Mouse (Mus musculus) stomach, embryonic 15.5 days (tissue): ENCODE results near the gene Pde7b. TPM values are rescaled to one million over a fixed set of nuclear protein-coding genes. Genes with fewer than 3 reads are reported as not detected.

Experiments
- ATAC-seq: fragments of 200-750 bp; cut with Nextera tagmentation; 2 replicates; pipeline ENCODE4 v1.8.0; 2017; ENCODE audit warnings: low read depth, moderate number of reproducible peaks, moderate TSS enrichment; ENCODE audit not compliant: insufficient read depth, low FRiP score
- H3K27ac ChIP-seq: fragments of 300-500 bp; sonication (generic); 2 replicates; pipeline ENCODE4 v1.5.1; 2015; ENCODE audit warnings: mild to moderate bottlenecking, inconsistent platforms
- H3K27me3 ChIP-seq: fragments of 300-500 bp; sonication (generic); replicated peaks from 2 replicates; pipeline ENCODE4 v1.6.1; 2015; ENCODE audit warnings: inconsistent platforms
- H3K36me3 ChIP-seq: fragments of 300-500 bp; sonication (generic); 2 replicates; pipeline ENCODE4 v1.6.1; 2015; ENCODE audit warnings: inconsistent platforms
- H3K4me1 ChIP-seq: fragments of 300-500 bp; sonication (generic); 2 replicates; pipeline ENCODE4 v1.6.1; 2015; ENCODE audit warnings: inconsistent platforms
- H3K4me2 ChIP-seq: fragments of 300-500 bp; sonication (generic); 2 replicates; pipeline ENCODE4 v1.6.1; 2015; ENCODE audit warnings: mild to moderate bottlenecking, inconsistent platforms
- H3K4me3 ChIP-seq: fragments of 300-500 bp; sonication (generic); replicated peaks from 2 replicates; pipeline ENCODE4 v1.5.1; 2015; ENCODE audit warnings: inconsistent platforms
- H3K9ac ChIP-seq: fragments of 300-500 bp; sonication (generic); 2 replicates; pipeline ENCODE4 v1.6.1; 2015; ENCODE audit warnings: inconsistent platforms
- H3K9me3 ChIP-seq: fragments of 300-500 bp; sonication (generic); 2 replicates; pipeline ENCODE4 v1.6.1; 2016; ENCODE audit warnings: inconsistent platforms
- WGBS: fragments of 180-500 bp; shearing (Covaris S2); methylation state at CpG from one replicate; pipeline ENCODE4 v1.1.7; 2015; 5-methylcytosine and 5-hydroxymethylcytosine counted together
- polyA plus RNA-seq: library from polyadenylated mRNA; unstranded; fragments of >200 nt; fragmentation: Nextera tagmentation; extraction: Ambion mirVana; gene quantifications from 2 replicates; pipeline ENCODE4 v1.2.1, GENCODE M21; 2015

Pde7b gene
- polyA plus RNA-seq, 1 experiment from 2014 or later = 3.9 TPM

- no peak overlapping the region for H3K9ac ChIP-seq
- H3K36me3 ChIP-seq = no peaks in the 10 kb centered on the region
- ATAC-seq = no peak
- no peaks in the 10 kb centered on the region for H3K27me3 ChIP-seq
- no peaks in the 10 kb centered on the region for H3K9me3 ChIP-seq
- no peak overlapping the region for H3K27ac ChIP-seq
- no peaks in the 10 kb centered on the region for H3K4me1 ChIP-seq
- H3K4me2 ChIP-seq = no peak overlapping the region
- no peak overlapping the region for H3K4me3 ChIP-seq
- 45% methylated on average over 8 of the region's 8 CpGs for WGBS
These were observed 245.4 kb downstream of the Pde7b start for GRCm38 (mm10) chr10:20479481-20479880.

GRCm38 (mm10) chr10:20478456-20478855 is 246.4 kb downstream of the Pde7b start:
- Histone ChIP-seq H3K4me2 (no peak overlapping the region), H3K9me3 (no peaks in the 10 kb centered on the region), H3K27me3 (no peaks in the 10 kb centered on the region), H3K4me3 (no peak overlapping the region), H3K9ac (no peak overlapping the region), H3K4me1 (no peaks in the 10 kb centered on the region), H3K27ac (no peak overlapping the region), H3K36me3 (no peaks in the 10 kb centered on the region)
- 71% methylated on average over 8 of the region's 8 CpGs for WGBS
- ATAC-seq = no peak

- Histone ChIP-seq H3K36me3 (no peaks in the 10 kb centered on the region), H3K9me3 (no peaks in the 10 kb centered on the region), H3K9ac (no peak overlapping the region), H3K27me3 (no peaks in the 10 kb centered on the region), H3K4me3 (no peak overlapping the region), H3K4me1 (no peaks in the 10 kb centered on the region), H3K27ac (no peak overlapping the region), H3K4me2 (no peak overlapping the region)
- WGBS = 59% methylated on average over 7 of the region's 7 CpGs
- no peak; the same call in 1 of the 2 replicates for ATAC-seq
These were observed 250.0 kb downstream of the Pde7b start for GRCm38 (mm10) chr10:20474831-20475230.

GRCm38 (mm10) chr10:20474036-20474435 is 250.8 kb downstream of the Pde7b start:
- no peaks in the 10 kb centered on the region for H3K9me3 ChIP-seq
- H3K27ac ChIP-seq = no peak overlapping the region
- 62% methylated on average over 9 of the region's 9 CpGs for WGBS
- no peak overlapping the region for H3K4me3 ChIP-seq
- H3K4me1 ChIP-seq = no peaks in the 10 kb centered on the region
- ATAC-seq = no peak
- no peaks in the 10 kb centered on the region for H3K27me3 ChIP-seq
- H3K9ac ChIP-seq = no peak overlapping the region
- no peak overlapping the region for H3K4me2 ChIP-seq
- no peaks in the 10 kb centered on the region for H3K36me3 ChIP-seq

- H3K9me3 ChIP-seq = no peaks in the 10 kb centered on the region
- H3K27me3 ChIP-seq = no peaks in the 10 kb centered on the region
- ATAC-seq = no peak
- H3K36me3 ChIP-seq = no peaks in the 10 kb centered on the region
- no peak overlapping the region for H3K4me3 ChIP-seq
- H3K9ac ChIP-seq = no peak overlapping the region
- whole genome bisulfite sequencing = 93% methylated on average over 5 of the region's 5 CpGs
- no peaks in the 10 kb centered on the region for H3K4me1 ChIP-seq
- no peak overlapping the region for H3K27ac ChIP-seq
- no peak overlapping the region for H3K4me2 ChIP-seq
These were observed 251.4 kb downstream of the Pde7b start for GRCm38 (mm10) chr10:20473505-20473904.

- no peaks in the 10 kb centered on the region for H3K36me3 ChIP-seq
- H3K27ac ChIP-seq = no peak overlapping the region
- H3K4me3 ChIP-seq = no peak overlapping the region
- ATAC-seq = no peak
- no peaks in the 10 kb centered on the region for H3K9me3 ChIP-seq
- H3K9ac ChIP-seq = no peak overlapping the region
- no peaks in the 10 kb centered on the region for H3K27me3 ChIP-seq
- no peak overlapping the region; the same call in none of the 2 replicates for H3K4me2 ChIP-seq
- WGBS = 52% methylated on average over 8 of the region's 8 CpGs
- H3K4me1 ChIP-seq = no peaks in the 10 kb centered on the region
These were observed 252.9 kb downstream of the Pde7b start for GRCm38 (mm10) chr10:20472007-20472406.

- H3K9me3 ChIP-seq = no peaks in the 10 kb centered on the region
- no peak overlapping the region for H3K4me3 ChIP-seq
- H3K4me2 ChIP-seq = no peak overlapping the region
- WGBS = 61% methylated on average over 3 of the region's 3 CpGs
- no peak overlapping the region for H3K27ac ChIP-seq
- no peaks in the 10 kb centered on the region for H3K27me3 ChIP-seq
- no peaks in the 10 kb centered on the region for H3K36me3 ChIP-seq
- no peak for ATAC-seq
- H3K9ac ChIP-seq = no peak overlapping the region
- no peaks in the 10 kb centered on the region for H3K4me1 ChIP-seq
These were observed 260.2 kb downstream of the Pde7b start for GRCm38 (mm10) chr10:20464631-20465030.

GRCm38 (mm10) chr10:20463941-20464340 is 260.9 kb downstream of the Pde7b start:
- Histone ChIP-seq H3K4me2 (no peak overlapping the region), H3K27ac (no peak overlapping the region), H3K9me3 (no peaks in the 10 kb centered on the region), H3K4me3 (no peak overlapping the region), H3K4me1 (no peaks in the 10 kb centered on the region), H3K36me3 (no peaks in the 10 kb centered on the region), H3K27me3 (no peaks in the 10 kb centered on the region), H3K9ac (no peak overlapping the region)
- no peak for ATAC-seq
- WGBS = 70% methylated on average over 1 of the region's 1 CpGs

GRCm38 (mm10) chr10:20462596-20462995 is 262.3 kb downstream of the Pde7b start:
- 57% methylated on average over 4 of the region's 4 CpGs for WGBS
- Histone ChIP-seq H3K4me3 (no peak overlapping the region), H3K36me3 (no peaks in the 10 kb centered on the region), H3K27me3 (no peaks in the 10 kb centered on the region), H3K4me1 (no peaks in the 10 kb centered on the region), H3K9me3 (no peaks in the 10 kb centered on the region), H3K27ac (no peak overlapping the region), H3K4me2 (no peak overlapping the region), H3K9ac (no peak overlapping the region)
- ATAC-seq = no peak

- no peak overlapping the region for H3K9ac ChIP-seq
- no peaks in the 10 kb centered on the region for H3K4me1 ChIP-seq
- no peaks in the 10 kb centered on the region for H3K9me3 ChIP-seq
- H3K4me2 ChIP-seq = no peak overlapping the region
- H3K27me3 ChIP-seq = no peaks in the 10 kb centered on the region
- no peaks in the 10 kb centered on the region for H3K36me3 ChIP-seq
- whole genome bisulfite sequencing = 94% methylated on average over 7 of the region's 7 CpGs
- no peak overlapping the region for H3K4me3 ChIP-seq
- H3K27ac ChIP-seq = no peak overlapping the region
- no peak for ATAC-seq
These were observed 265.1 kb downstream of the Pde7b start for GRCm38 (mm10) chr10:20459657-20460350.

GRCm38 (mm10) chr10:20459160-20459559 is 265.7 kb downstream of the Pde7b start:
- no peaks in the 10 kb centered on the region for H3K9me3 ChIP-seq
- no peak for ATAC-seq

GRCm38 (mm10) chr10:20454387-20455065 is 270.4 kb downstream of the Pde7b start:
- ATAC-seq = no peak
- H3K9ac ChIP-seq = no peak overlapping the region
- 59% methylated on average over 6 of the region's 6 CpGs for WGBS

More at GRCm38 (mm10) chr10:20459160-20459559, 265.7 kb downstream of the Pde7b start:
- Histone ChIP-seq H3K4me2 (no peak overlapping the region), H3K36me3 (no peaks in the 10 kb centered on the region), H3K9ac (no peak overlapping the region), H3K27me3 (no peaks in the 10 kb centered on the region), H3K4me3 (no peak overlapping the region), H3K27ac (no peak overlapping the region), H3K4me1 (no peaks in the 10 kb centered on the region)
- 61% methylated on average over 3 of the region's 3 CpGs for WGBS

More at GRCm38 (mm10) chr10:20454387-20455065, 270.4 kb downstream of the Pde7b start:
- H3K27me3 ChIP-seq = no peaks in the 10 kb centered on the region
- H3K9me3 ChIP-seq = no peaks in the 10 kb centered on the region
- no peak overlapping the region for H3K4me2 ChIP-seq
- no peak overlapping the region for H3K4me3 ChIP-seq
- H3K4me1 ChIP-seq = no peaks in the 10 kb centered on the region
- H3K36me3 ChIP-seq = no peaks in the 10 kb centered on the region
- H3K27ac ChIP-seq = no peak overlapping the region
